Mouse (Mus musculus) lung, postnatal 0 days (tissue): Measurements from ENCODE around the gene Tldc1.

Source experiments
- CTCF ChIP-seq: IDR thresholded peaks from 2 replicates; pipeline ENCODE4 v1.5.1; 2016; ENCODE audit warnings: antibody characterized with exemption, mild to moderate bottlenecking
- EP300 ChIP-seq: IDR thresholded peaks from 2 replicates; pipeline ENCODE4 v1.6.1; 2016; ENCODE audit warnings: antibody characterized with exemption, mild to moderate bottlenecking, control low read depth

DNA sequence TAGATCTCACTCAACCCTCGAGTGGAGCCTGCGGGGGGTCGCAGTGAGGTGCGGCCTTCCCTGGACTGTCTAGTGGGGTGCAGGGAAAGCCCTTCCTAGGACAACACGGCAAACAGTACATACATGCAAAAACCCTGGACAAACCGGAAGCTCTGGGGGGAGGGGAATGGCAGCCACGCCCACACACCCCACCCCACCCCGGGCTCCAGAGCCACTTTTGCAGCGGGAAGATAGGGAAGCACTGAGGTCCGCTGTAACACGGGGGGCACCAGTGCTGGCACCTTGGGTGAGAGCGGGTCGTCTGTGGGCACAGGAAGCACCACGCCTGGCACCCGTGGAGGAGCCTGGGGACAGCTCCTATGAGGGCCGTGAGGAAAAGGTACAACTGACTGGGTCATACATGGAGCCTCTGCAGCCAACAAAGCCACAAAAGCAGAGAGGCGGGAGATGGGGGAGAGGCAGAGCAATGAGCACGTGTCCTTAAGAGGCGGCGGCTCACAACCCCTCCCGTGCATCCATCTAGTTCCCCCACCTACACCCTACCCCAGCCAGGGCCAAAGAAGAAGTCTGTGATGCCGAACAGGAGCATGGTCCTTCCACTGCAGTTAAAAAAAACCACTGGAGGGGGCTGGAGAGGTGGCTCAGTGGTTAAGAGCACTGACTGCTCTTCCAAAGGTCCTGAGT is 12.3 kb downstream of the Tldc1 start:
- TF ChIP-seq CTCF (no peak), EP300 (no peak)
